Mouse (Mus musculus) forebrain, embryonic 12.5 days (tissue): ENCODE results near the gene Ttyh3. TPM values are rescaled to one million over a fixed set of nuclear protein-coding genes. Genes with fewer than 3 reads are reported as not detected.

Experiments used
- ATAC-seq: fragments of 200-750 bp; cut with Nextera tagmentation; 2 replicates; pipeline ENCODE4 v1.8.0; 2017; ENCODE audit warnings: moderate TSS enrichment; ENCODE audit not compliant: low FRiP score
- H3K27ac ChIP-seq: fragments of 300-500 bp; sonication (generic); 2 replicates; pipeline ENCODE4 v1.5.1; 2016; ENCODE audit warnings: mild to moderate bottlenecking
- H3K27me3 ChIP-seq: fragments of 300-500 bp; sonication (generic); 2 replicates; pipeline ENCODE4 v1.6.1; 2016; ENCODE audit warnings: mild to moderate bottlenecking
- H3K36me3 ChIP-seq: fragments of 300-500 bp; sonication (generic); replicated peaks from 2 replicates; pipeline ENCODE4 v1.6.1; 2016; ENCODE audit warnings: mild to moderate bottlenecking
- H3K4me1 ChIP-seq: fragments of 300-500 bp; sonication (generic); 2 replicates; pipeline ENCODE4 v1.6.1; 2016
- H3K4me2 ChIP-seq: fragments of 300-500 bp; sonication (generic); 2 replicates; pipeline ENCODE4 v1.6.1; 2016; ENCODE audit warnings: mild to moderate bottlenecking, moderate library complexity
- H3K4me3 ChIP-seq: fragments of 300-500 bp; sonication (generic); replicated peaks from 2 replicates; pipeline ENCODE4 v1.5.1; 2016; ENCODE audit warnings: mild to moderate bottlenecking
- H3K9ac ChIP-seq: fragments of 300-500 bp; sonication (generic); 2 replicates; pipeline ENCODE4 v1.6.1; 2016; ENCODE audit warnings: mild to moderate bottlenecking
- H3K9me3 ChIP-seq: fragments of 300-500 bp; sonication (generic); 2 replicates; pipeline ENCODE4 v1.6.1; 2016
- WGBS: fragments of 180-500 bp; shearing (Covaris S2); methylation state at CpG from one replicate; pipeline ENCODE4 v1.1.7; 2016; 5-methylcytosine and 5-hydroxymethylcytosine counted together
- polyA plus RNA-seq: library from polyadenylated mRNA; unstranded; fragments of >200 nt; fragmentation: Nextera tagmentation; extraction: Ambion mirVana; gene quantifications from 2 replicates; pipeline ENCODE4 v1.2.1, GENCODE M21; 2016

The Ttyh3 gene
- polyA plus RNA-seq, 1 experiment from 2014 or later: 88.0 TPM

GRCm38 (mm10) chr5:140612191-140612590 lies 36.6 kb downstream of the Ttyh3 start:
- Histone ChIP-seq H3K9me3 (no peaks in the 10 kb centered on the region), H3K27me3 (0 out of 2 replicates have a peak, but pooled peaks cover 6% of the 10 kb centered on the region), H3K4me3 (peak overlapping the region; percentile 82), H3K36me3 (peaks cover 33% of the 10 kb centered on the region), H3K9ac (peak overlapping the region; percentile 94), H3K4me1 (peaks cover 72% of the 10 kb centered on the region), H3K27ac (peak overlapping the region; percentile 99), H3K4me2 (peak overlapping the region; percentile 83)
- no peak for ATAC-seq
- 22% methylated on average over 18 of the region's 18 CpGs for WGBS

- Histone ChIP-seq H3K9me3 (no peaks in the 10 kb centered on the region), H3K4me1 (peaks cover 76% of the 10 kb centered on the region), H3K9ac (peak overlapping the region; percentile 94), H3K27me3 (peaks cover 10% of the 10 kb centered on the region; the same call in 1 of the 2 replicates), H3K4me3 (peak overlapping the region; percentile 82), H3K27ac (peak overlapping the region; percentile 99), H3K4me2 (peak overlapping the region; percentile 83), H3K36me3 (peaks cover 33% of the 10 kb centered on the region)
- 6% methylated on average over 15 of the region's 15 CpGs for WGBS
- ATAC-seq: peak; percentile 25
Measured at GRCm38 (mm10) chr5:140611611-140612185, 37.1 kb downstream of the Ttyh3 start.

- H3K36me3 ChIP-seq: peaks cover 33% of the 10 kb centered on the region
- peak overlapping the region; percentile 82 for H3K4me3 ChIP-seq
- ATAC-seq: peak; percentile 52
- peak overlapping the region; percentile 83 for H3K4me2 ChIP-seq
- peaks cover 16% of the 10 kb centered on the region; the same call in 1 of the 2 replicates for H3K27me3 ChIP-seq
- H3K4me1 ChIP-seq: peaks cover 82% of the 10 kb centered on the region
- H3K9me3 ChIP-seq: no peaks in the 10 kb centered on the region
- WGBS: under 1% methylated on average over 21 of the region's 21 CpGs
- H3K27ac ChIP-seq: peak overlapping the region; percentile 99
- peak overlapping the region; percentile 94 for H3K9ac ChIP-seq
Measured at GRCm38 (mm10) chr5:140611021-140611583, 37.7 kb downstream of the Ttyh3 start.

GRCm38 (mm10) chr5:140610273-140611011 lies 38.4 kb downstream of the Ttyh3 start:
- peak overlapping the region; percentile 82 for H3K4me3 ChIP-seq
- H3K36me3 ChIP-seq: peaks cover 33% of the 10 kb centered on the region
- peak overlapping the region; percentile 94 for H3K9ac ChIP-seq
- H3K4me2 ChIP-seq: peak overlapping the region; percentile 83
- no peaks in the 10 kb centered on the region for H3K9me3 ChIP-seq
- WGBS: 0% methylated on average over 30 of the region's 30 CpGs
- peak overlapping the region; percentile 99 for H3K27ac ChIP-seq
- H3K27me3 ChIP-seq: peaks cover 21% of the 10 kb centered on the region
- ATAC-seq: peak; percentile 21; the same call in 1 of the 2 replicates
- peaks cover 88% of the 10 kb centered on the region for H3K4me1 ChIP-seq

GRCm38 (mm10) chr5:140609511-140610272 lies 39.1 kb downstream of the Ttyh3 start:
- Histone ChIP-seq H3K4me3 (peak overlapping the region; percentile 82), H3K36me3 (peaks cover 26% of the 10 kb centered on the region), H3K4me2 (peak overlapping the region; percentile 83), H3K9me3 (no peaks in the 10 kb centered on the region), H3K9ac (peak overlapping the region; percentile 94), H3K27ac (peak overlapping the region; percentile 99), H3K4me1 (peaks cover 88% of the 10 kb centered on the region), H3K27me3 (peaks cover 24% of the 10 kb centered on the region)
- WGBS: 4% methylated on average over 13 of the region's 13 CpGs
- ATAC-seq: no peak

- peak overlapping the region; percentile 82 for H3K4me3 ChIP-seq
- peak overlapping the region; percentile 83 for H3K4me2 ChIP-seq
- ATAC-seq: peak; percentile 34; the same call in 1 of the 2 replicates
- peaks cover 78% of the 10 kb centered on the region for H3K4me1 ChIP-seq
- peaks cover 15% of the 10 kb centered on the region for H3K36me3 ChIP-seq
- peaks cover 28% of the 10 kb centered on the region for H3K27me3 ChIP-seq
- WGBS: under 1% methylated on average over 16 of the region's 16 CpGs
- peak overlapping the region; percentile 99 for H3K27ac ChIP-seq
- peak overlapping the region; percentile 94 for H3K9ac ChIP-seq
- H3K9me3 ChIP-seq: 0 out of 2 replicates have a peak, but pooled peaks cover under 1% of the 10 kb centered on the region
Measured at GRCm38 (mm10) chr5:140608634-140609015, 40.2 kb downstream of the Ttyh3 start.

GRCm38 (mm10) chr5:140607836-140608633 lies 40.8 kb downstream of the Ttyh3 start:
- H3K4me1 ChIP-seq: peaks cover 77% of the 10 kb centered on the region
- H3K9ac ChIP-seq: peak overlapping the region; percentile 94
- peaks cover 9% of the 10 kb centered on the region for H3K36me3 ChIP-seq
- peaks cover 28% of the 10 kb centered on the region for H3K27me3 ChIP-seq
- H3K27ac ChIP-seq: peak overlapping the region; percentile 99
- H3K9me3 ChIP-seq: 0 out of 2 replicates have a peak, but pooled peaks cover 3% of the 10 kb centered on the region
- H3K4me2 ChIP-seq: peak overlapping the region; percentile 83
- under 1% methylated on average over 16 of the region's 17 CpGs for WGBS
- H3K4me3 ChIP-seq: peak overlapping the region; percentile 82
- no peak for ATAC-seq

- H3K9ac ChIP-seq: peak within 1 kb of the TSS; percentile 94
- peaks cover 28% of the 10 kb centered on the region for H3K27me3 ChIP-seq
- peak within 1 kb of the TSS; percentile 99 for H3K27ac ChIP-seq
- WGBS: 0% methylated on average over 90 of the region's 91 CpGs
- peak within 1 kb of the TSS; percentile 82 for H3K4me3 ChIP-seq
- peaks cover 72% of the 10 kb centered on the region for H3K4me1 ChIP-seq
- H3K36me3 ChIP-seq: 0 out of 2 replicates have a peak, but pooled peaks cover under 1% of the 10 kb centered on the region
- H3K9me3 ChIP-seq: 0 out of 2 replicates have a peak, but pooled peaks cover 3% of the 10 kb centered on the region
- peak within 1 kb of the TSS; percentile 83 for H3K4me2 ChIP-seq
- peak; percentile 64 for ATAC-seq
Measured at GRCm38 (mm10) chr5:140607001-140607835, 41.6 kb downstream of the Ttyh3 start, which contains the start of gene Lfng. Gene Lfng (plus strand): TSS chr5:140607320.

GRCm38 (mm10) chr5:140606386-140606785 lies 42.4 kb downstream of the Ttyh3 start:
- H3K4me2 ChIP-seq: peak overlapping the region; percentile 83
- H3K9ac ChIP-seq: peak overlapping the region; percentile 44
- H3K9me3 ChIP-seq: 0 out of 2 replicates have a peak, but pooled peaks cover 3% of the 10 kb centered on the region
- ATAC-seq: no peak
- H3K36me3 ChIP-seq: no peaks in the 10 kb centered on the region
- H3K4me1 ChIP-seq: peaks cover 66% of the 10 kb centered on the region
- H3K27ac ChIP-seq: peak overlapping the region; percentile 99; the same call in 1 of the 2 replicates
- WGBS: under 1% methylated on average over 23 of the region's 23 CpGs
- H3K4me3 ChIP-seq: peak overlapping the region; percentile 82
- H3K27me3 ChIP-seq: peaks cover 28% of the 10 kb centered on the region

GRCm38 (mm10) chr5:140605228-140605627 lies 43.6 kb downstream of the Ttyh3 start:
- WGBS: 31% methylated on average over 3 of the region's 3 CpGs
- H3K27me3 ChIP-seq: peaks cover 28% of the 10 kb centered on the region
- no peak overlapping the region for H3K4me2 ChIP-seq
- no peak overlapping the region for H3K27ac ChIP-seq
- H3K36me3 ChIP-seq: no peaks in the 10 kb centered on the region
- H3K4me1 ChIP-seq: peaks cover 54% of the 10 kb centered on the region
- H3K4me3 ChIP-seq: no peak overlapping the region
- no peak overlapping the region for H3K9ac ChIP-seq
- H3K9me3 ChIP-seq: 0 out of 2 replicates have a peak, but pooled peaks cover 3% of the 10 kb centered on the region
- ATAC-seq: no peak
